Mouse (Mus musculus): Measurements from ENCODE around the gene Ppp4r1.

GRCm38 (mm10) chr17:65839541-65840256 is 57.3 kb downstream of the Ppp4r1 start:
- TF ChIP-seq CTCF (IDR thresholded peaks at IDR 0.05; ENCODE audit: low read depth) (no peak), EP300 (IDR thresholded peaks at IDR 0.05; ENCODE audit: low read depth) (no peak)
